Mouse (Mus musculus): ENCODE data around the gene Isg20l2.
A peak's percentile ranks its signal among the peaks of the same experiment; 100 is the strongest.
"Not testable (repeated sequence)": the region's sequence is repeated elsewhere in the genome, so short reads cannot be mapped to it uniquely, and the experiment has no call there.

Gene Isg20l2

DNA sequence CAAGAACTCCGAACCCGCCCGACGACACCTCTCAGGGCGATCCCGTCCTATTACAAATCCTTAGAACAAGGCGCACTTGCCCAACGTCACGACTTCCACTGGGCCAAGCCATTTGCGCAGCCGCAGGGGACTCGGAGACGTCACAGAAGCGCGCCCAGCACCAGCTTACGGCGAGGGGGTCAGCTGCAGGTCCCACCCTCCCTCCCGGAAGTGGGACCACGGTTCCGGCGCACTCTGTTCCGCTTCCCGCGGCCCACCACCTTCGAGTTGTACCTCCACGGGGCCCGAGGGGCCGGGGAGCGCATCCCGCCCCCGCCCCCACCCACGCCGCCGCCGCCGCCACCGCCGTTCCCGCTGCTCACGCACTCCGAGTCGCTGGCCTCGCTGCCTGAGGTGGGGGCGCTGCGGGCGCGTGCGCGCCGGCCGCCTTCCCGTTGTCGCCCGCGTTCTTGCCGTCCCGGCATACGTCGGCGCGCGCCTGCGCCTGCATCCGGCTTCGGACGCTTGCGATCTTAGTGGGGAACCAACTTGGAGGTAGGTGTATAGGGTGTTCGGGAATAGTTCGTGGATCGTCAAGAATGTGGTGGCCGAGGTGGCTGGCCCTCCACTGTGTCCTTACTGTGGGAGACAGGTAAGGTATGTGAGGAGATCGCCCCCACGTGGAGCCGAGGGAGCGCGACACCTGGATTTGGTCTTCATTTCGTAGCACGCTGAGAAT is at the start of gene Isg20l2, which contains the start of gene Rrnad1:
Gene Isg20l2 (plus strand): TSS at position 237 of the 718 bp plus-strand sequence.
Gene Rrnad1 (minus strand): TSS at position 640 of the 718 bp plus-strand sequence.
- DNase-seq = peak; percentile 97

- DNase-seq = no peak
Measured at GRCm38 (mm10) chr3:87884291-87884690, 45.8 kb upstream of the Isg20l2 start.

DNA sequence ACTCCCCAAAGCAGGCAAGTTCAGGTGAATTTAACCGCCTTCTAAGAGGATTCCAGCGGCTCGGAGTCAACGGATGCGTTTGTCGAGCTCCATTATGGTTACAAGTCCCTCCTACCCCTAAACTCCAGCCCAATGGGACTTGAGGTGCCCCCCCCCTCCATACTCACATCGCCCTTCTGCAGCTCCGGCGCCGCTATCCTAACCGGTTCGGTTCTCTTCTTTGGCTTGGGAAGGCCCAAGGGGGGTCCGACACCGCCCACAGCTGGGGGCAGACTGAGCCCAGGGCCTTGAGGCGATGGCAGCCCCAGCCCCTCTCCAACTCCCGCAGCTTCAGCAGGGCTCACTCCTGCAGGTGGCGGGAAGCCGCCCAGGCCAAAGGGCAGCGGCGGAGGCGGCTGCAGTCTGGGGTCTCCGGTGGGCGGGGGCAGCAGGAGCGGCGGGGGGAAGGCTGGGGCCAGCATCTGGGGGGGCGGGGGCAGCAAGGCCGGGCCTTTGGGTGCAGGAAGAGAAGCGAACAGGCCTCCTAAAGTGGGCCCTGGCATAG is 45.3 kb upstream of the Isg20l2 start:
- peak; percentile 83 for DNase-seq

DNA sequence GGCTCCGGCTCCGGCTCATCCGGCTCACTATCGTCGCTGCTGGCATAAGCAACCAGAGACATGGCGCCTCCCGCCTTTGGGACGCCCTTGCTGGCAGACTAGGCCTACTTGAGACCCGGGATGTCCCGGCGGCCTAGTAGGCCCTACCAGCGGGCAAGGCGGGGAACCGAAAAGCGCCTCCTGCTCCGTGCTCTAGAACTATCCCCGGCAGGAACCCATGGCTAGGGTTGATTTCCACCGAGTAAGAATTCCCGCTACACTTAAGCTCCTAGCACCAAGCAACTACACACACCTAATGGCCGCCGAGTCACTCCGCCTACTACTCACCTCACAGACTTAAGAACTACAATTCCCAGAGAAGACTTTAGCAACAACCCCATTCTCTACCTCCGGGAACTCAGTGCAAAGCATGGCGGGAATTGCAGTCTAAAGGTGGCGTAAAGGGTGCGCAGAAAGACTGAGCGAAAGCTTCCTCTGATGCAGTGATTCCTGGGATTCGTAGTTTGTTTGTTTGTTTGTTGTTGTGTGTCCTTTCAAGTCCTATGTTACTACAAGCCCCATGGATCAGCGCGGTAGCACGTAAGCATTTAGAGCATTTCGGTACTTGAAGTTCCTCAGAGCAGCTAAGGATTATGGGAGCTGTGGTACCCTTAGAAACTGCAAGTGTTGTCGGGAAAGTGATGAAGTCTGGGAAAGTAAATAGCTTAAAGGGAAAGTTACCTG is 44.7 kb upstream of the Isg20l2 start, which contains the start of gene Prcc:
Gene Prcc (minus strand): TSS at position 328 of the 723 bp plus-strand sequence.
- peak; percentile 96 for DNase-seq

- DNase-seq = no peak
Measured at GRCm38 (mm10) chr3:87886004-87886365, 44.1 kb upstream of the Isg20l2 start.

- DNase-seq = peak; percentile 71
Measured at GRCm38 (mm10) chr3:87886416-87886815, 43.7 kb upstream of the Isg20l2 start.

DNA sequence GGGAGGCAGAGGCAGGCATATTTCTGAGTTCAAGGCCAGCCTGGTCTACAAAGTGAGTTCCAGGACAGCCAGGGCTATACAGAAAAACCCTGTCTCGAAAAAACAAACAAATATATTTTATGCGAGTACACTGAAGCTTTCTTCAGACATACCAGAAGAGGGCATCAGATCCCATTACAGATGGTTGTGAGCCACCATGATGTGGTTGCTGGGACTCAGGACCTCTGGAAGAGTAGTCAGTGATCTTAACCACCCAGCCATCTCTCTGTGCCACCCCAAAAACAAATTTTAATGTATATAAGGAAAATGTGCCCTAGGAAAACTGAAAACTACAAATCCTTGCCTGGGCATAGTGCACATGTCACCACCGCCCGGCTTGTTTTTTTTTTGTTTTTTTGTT is 42.7 kb upstream of the Isg20l2 start:
- not testable (repeated sequence) for DNase-seq

GRCm38 (mm10) chr3:87891481-87891880 is 38.6 kb upstream of the Isg20l2 start:
- DNase-seq = no peak

DNA sequence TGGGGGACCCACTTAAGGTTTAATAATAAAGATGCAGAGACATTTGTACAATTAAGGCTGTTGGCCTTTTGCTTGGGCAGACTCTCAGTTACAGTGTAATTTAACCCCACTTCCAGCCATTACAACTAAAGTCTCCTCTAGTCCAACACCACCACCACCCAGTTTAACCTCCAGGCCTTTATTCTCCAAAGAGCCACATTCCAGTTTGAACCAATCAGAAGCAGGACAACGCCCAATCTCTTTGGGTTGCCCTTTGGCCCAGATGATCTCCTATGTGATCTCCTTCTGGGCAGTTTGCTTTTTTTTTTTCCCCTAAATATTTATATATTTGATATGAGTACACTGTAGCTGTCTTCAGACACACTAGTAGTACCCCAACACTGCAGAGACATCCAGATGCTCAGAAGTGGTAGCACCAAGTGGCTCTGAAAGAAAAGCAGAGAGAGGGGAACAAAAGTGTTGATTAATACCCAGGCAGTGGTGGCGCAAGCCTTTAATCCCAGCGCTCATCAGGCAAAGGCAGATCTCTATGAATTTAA is 36.7 kb upstream of the Isg20l2 start:
- no peak for DNase-seq

DNA sequence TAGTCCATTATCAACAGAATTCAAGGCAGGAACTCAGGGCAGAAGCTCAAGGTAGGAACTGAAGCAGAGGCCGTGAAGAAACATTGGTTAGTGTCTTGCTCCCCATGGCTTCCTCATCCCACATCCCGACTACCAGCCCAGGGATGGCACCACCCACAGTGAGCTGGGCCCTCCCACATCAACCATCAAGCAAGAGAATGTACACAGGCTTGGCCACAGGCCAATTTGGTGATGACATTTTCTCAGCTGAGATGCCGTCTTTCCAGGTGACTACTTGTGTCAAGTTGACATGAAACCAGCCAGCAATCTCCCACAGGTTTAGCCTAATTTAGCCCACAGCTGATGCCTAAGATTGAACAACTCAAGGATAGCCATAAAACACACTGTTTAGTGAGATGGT is 30.8 kb upstream of the Isg20l2 start:
- DNase-seq = no peak

- no peak for DNase-seq
Measured at GRCm38 (mm10) chr3:87899776-87900175, 30.3 kb upstream of the Isg20l2 start.

DNA sequence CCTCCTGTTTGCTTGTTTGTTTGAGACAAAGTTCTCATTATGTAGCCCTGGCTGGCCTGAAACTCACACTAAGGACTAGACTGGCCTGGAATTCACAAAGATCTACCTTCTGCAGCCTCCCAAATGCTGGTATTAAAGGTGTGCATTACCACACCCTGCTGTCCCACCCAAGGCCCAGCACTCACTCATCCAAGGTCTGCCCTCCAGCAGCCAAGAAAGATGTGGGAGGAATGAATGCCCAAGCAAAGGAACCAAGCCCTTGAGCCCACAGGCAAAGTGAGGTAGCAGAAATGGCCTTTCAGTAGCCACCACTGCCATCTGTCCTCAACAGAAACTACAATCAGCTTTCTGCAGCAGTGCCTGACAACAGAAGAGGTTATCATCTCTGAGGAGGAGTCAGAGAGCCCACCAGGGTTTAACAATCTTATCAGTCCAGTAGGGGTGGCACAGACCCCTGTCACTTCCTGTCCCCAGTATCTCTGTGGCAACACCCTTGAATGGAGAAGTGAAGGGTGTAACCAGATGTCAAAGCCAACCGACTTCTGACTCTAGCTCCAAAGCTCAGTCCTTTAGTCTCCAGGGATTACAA is 29.0 kb upstream of the Isg20l2 start:
- no peak for DNase-seq

DNA sequence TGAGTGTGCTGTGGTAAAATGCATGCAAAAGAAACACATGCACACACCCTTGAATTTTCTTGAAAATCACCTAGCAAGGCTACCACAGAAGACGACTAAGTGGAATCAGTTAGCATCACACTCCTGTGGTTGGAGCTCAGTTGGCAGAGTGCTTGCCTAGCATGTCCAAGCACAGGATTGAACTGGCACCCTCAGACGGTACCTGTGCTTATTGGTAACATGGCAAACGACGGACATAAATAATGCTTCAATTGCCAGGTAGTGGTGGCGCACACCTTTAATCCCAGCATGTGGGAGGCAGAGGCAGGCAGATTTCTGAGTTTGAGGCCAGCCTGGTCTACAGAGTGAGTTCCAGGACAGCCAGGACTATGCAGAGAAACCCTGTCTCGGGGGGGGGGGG is 28.2 kb upstream of the Isg20l2 start:
- not testable (repeated sequence) for DNase-seq

DNA sequence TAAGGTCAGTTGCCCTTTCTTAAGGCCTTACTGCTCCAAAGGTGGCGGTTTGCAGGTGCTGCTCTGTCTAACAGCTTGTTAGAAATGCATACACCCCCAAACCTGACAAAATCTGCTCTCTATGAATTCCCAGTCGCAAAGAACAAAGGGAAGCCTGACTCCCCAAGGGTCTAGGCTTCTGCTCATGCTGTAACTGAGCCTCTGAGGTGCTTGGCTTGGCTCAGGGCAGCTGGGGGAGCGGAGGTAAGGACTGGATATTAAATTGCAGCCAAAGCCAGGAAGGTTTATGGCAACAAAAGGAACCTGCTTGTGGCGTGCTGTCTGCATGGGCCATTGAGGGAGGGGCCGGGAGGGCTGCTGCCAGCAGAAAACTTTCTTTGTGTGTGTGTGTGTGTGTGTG is 26.3 kb upstream of the Isg20l2 start:
- no peak for DNase-seq

DNA sequence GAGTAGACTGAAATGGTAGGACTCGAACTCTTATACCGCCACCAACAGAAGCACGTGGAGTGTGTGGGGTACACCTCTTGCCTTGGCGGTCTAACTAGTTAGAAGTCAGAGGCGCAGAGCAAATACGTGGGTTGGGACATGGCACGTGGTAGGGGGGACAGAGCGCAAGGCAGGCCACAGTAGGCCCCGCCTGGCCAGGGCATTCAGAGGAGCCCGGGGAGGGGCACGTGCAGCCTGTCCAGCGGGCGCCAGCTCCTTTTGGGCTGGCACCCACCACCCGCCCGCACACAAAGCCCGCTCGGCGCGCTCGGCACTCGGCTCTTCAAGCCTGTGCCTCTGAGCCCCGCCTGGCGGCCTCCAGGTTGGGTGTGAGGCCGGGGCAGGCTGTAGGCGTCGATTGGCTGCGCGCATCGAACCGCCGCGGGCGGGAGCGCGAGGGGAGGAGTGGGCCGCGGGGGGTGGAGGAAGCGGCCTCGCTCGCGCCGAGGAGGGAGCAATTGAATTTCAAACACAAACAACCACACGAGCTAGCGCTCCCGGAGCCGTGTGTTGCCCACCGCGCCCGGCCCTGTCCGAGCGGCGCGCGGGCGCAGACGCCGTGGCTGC is 24.1 kb upstream of the Isg20l2 start, which contains the start of gene Hdgf:
Gene Hdgf (plus strand): TSS at position 442 of the 606 bp plus-strand sequence.
- DNase-seq = peak; percentile 96

GRCm38 (mm10) chr3:87906601-87906980 is 23.5 kb upstream of the Isg20l2 start:
- DNase-seq = peak; percentile 80

GRCm38 (mm10) chr3:87906981-87907857 is 22.9 kb upstream of the Isg20l2 start:
- DNase-seq = peak; percentile 67

GRCm38 (mm10) chr3:87907906-87908305 is 22.2 kb upstream of the Isg20l2 start:
- peak; percentile 29 for DNase-seq

GRCm38 (mm10) chr3:87909381-87909780 is 20.7 kb upstream of the Isg20l2 start:
- DNase-seq = peak; percentile 19

GRCm38 (mm10) chr3:87909874-87910273 is 20.2 kb upstream of the Isg20l2 start:
- DNase-seq = peak; percentile 46

GRCm38 (mm10) chr3:87910573-87911141 is 19.5 kb upstream of the Isg20l2 start:
- DNase-seq = peak; percentile 78

Data from cerebellum, adult 11-12 months (tissue).